Mouse (Mus musculus) hindbrain, postnatal 0 days (tissue): ENCODE measurements around the gene Pccb. TPM values are rescaled to one million over a fixed set of nuclear protein-coding genes. Genes with fewer than 3 reads are reported as not detected.

Experiments used
- ATAC-seq: fragments of 200-750 bp; cut with Nextera tagmentation; 2 replicates; pipeline ENCODE4 v1.8.0; 2017; ENCODE audit warnings: mild to moderate bottlenecking, moderate TSS enrichment, moderate library complexity
- DNase-seq: peaks from one replicate; pipeline ENCODE4 v3.0.0-alpha.2; 2015; ENCODE audit warnings: low spot score
- H3K27ac ChIP-seq: fragments of 300-500 bp; sonication (generic); 2 replicates; pipeline ENCODE4 v1.5.1; 2014; ENCODE audit warnings: mild to moderate bottlenecking
- H3K27me3 ChIP-seq: fragments of 300-500 bp; sonication (generic); 2 replicates; pipeline ENCODE4 v1.6.1; 2014; ENCODE audit warnings: low read length, mixed read lengths; ENCODE audit not compliant: insufficient read depth
- H3K36me3 ChIP-seq: fragments of 300-500 bp; sonication (generic); 2 replicates; pipeline ENCODE4 v1.6.1; 2014; ENCODE audit warnings: low read length, mixed read lengths; ENCODE audit not compliant: insufficient read depth
- H3K4me1 ChIP-seq: fragments of 300-500 bp; sonication (generic); 2 replicates; pipeline ENCODE4 v1.6.1; 2014; ENCODE audit warnings: antibody characterized with exemption, low read length, mixed read lengths; ENCODE audit not compliant: insufficient read depth
- H3K4me2 ChIP-seq: fragments of 300-500 bp; sonication (generic); 2 replicates; pipeline ENCODE4 v1.6.1; 2014; ENCODE audit warnings: low read depth, mild to moderate bottlenecking, low read length, moderate library complexity, mixed read lengths
- H3K4me3 ChIP-seq: fragments of 300-500 bp; sonication (generic); 2 replicates; pipeline ENCODE4 v1.5.1; 2014; ENCODE audit warnings: low read length
- H3K9ac ChIP-seq: fragments of 300-500 bp; sonication (generic); replicated peaks from 2 replicates; pipeline ENCODE4 v1.6.1; 2014; ENCODE audit warnings: mild to moderate bottlenecking, low read length, moderate library complexity, mixed read lengths
- H3K9me3 ChIP-seq: fragments of 300-500 bp; sonication (generic); 2 replicates; pipeline ENCODE4 v1.6.1; 2016; ENCODE audit warnings: low read length, mixed read lengths
- CTCF ChIP-seq: IDR thresholded peaks from 2 replicates; pipeline ENCODE4 v1.5.1; 2016; ENCODE audit warnings: antibody characterized with exemption, control low read depth, low read depth
- WGBS: fragments of 180-500 bp; shearing (Covaris S2); extraction: QIAGEN DNeasy Blood & Tissue Kit; methylation state at CpG from one replicate; pipeline ENCODE4 v1.1.7; 2014; 5-methylcytosine and 5-hydroxymethylcytosine counted together
- polyA plus RNA-seq: library from polyadenylated mRNA; unstranded; fragments of >200 nt; fragmentation: Nextera tagmentation; extraction: Ambion mirVana; gene quantifications from 2 replicates; pipeline ENCODE4 v1.2.1, GENCODE M21; 2015
- total RNA-seq: library from RNA; depleted of rRNA; stranded (reverse); fragments of >200 nt; gene quantifications from 2 replicates; pipeline ENCODE4 v1.2.3, GENCODE M21; 2014; rRNA removed

The Pccb gene
- total RNA-seq = 56.9 and 62.0 TPM in 2 replicates
- polyA plus RNA-seq = 33.1 and 33.2 TPM in 2 replicates

- Histone ChIP-seq H3K27ac (peak within 1 kb of the TSS; percentile 99), H3K36me3 (no peaks in the 10 kb centered on the region), H3K9ac (peak within 1 kb of the TSS; percentile 70), H3K4me3 (peak within 1 kb of the TSS; percentile 53), H3K4me1 (peaks cover 4% of the 10 kb centered on the region; the same call in 1 of the 2 replicates), H3K9me3 (no peaks in the 10 kb centered on the region), H3K27me3 (no peaks in the 10 kb centered on the region), H3K4me2 (peak within 1 kb of the TSS; percentile 62)
- peak; percentile 99 for DNase-seq
- WGBS = under 1% methylated on average over 61 of the region's 61 CpGs
- peak; percentile 34 for TF ChIP-seq CTCF
- ATAC-seq = peak; percentile 100
Observed at GRCm38 (mm10) chr9:101034448-101035098, at the start of gene Pccb. Pccb (minus strand) TSS chr9:101034898.

GRCm38 (mm10) chr9:101083728-101084127 lies 49.0 kb upstream of the Pccb start:
- no peak overlapping the region for H3K9ac ChIP-seq
- H3K27me3 ChIP-seq = no peaks in the 10 kb centered on the region
- TF ChIP-seq CTCF = no peak
- no peaks in the 10 kb centered on the region for H3K36me3 ChIP-seq
- H3K27ac ChIP-seq = no peak overlapping the region
- H3K4me1 ChIP-seq = peaks cover 8% of the 10 kb centered on the region
- no peak overlapping the region for H3K4me2 ChIP-seq
- H3K9me3 ChIP-seq = no peaks in the 10 kb centered on the region
- WGBS = 86% methylated on average over 3 of the region's 3 CpGs
- no peak overlapping the region for H3K4me3 ChIP-seq
- ATAC-seq (no peak), DNase-seq (no peak)

- 63% methylated on average over 3 of the region's 3 CpGs for WGBS
- peak; percentile 42; the same call in 1 of the 2 replicates for TF ChIP-seq CTCF
- 0 out of 2 replicates have a peak overlapping the region, but pooled peaks have one; percentile 97 for H3K4me2 ChIP-seq
- H3K27ac ChIP-seq = no peak overlapping the region
- H3K4me1 ChIP-seq = peaks cover 15% of the 10 kb centered on the region
- no peak overlapping the region for H3K9ac ChIP-seq
- H3K36me3 ChIP-seq = no peaks in the 10 kb centered on the region
- no peak overlapping the region for H3K4me3 ChIP-seq
- H3K9me3 ChIP-seq = no peaks in the 10 kb centered on the region
- no peaks in the 10 kb centered on the region for H3K27me3 ChIP-seq
- DNase-seq = no peak
- 0 out of 2 replicates have a peak, but pooled peaks have one; percentile 33 for ATAC-seq
Observed at GRCm38 (mm10) chr9:101080046-101080685, 45.5 kb upstream of the Pccb start.

- Histone ChIP-seq H3K9me3 (no peaks in the 10 kb centered on the region), H3K27me3 (no peaks in the 10 kb centered on the region), H3K36me3 (no peaks in the 10 kb centered on the region), H3K4me1 (peaks cover 15% of the 10 kb centered on the region), H3K4me2 (peak overlapping the region; percentile 97), H3K4me3 (peak overlapping the region; percentile 27), H3K27ac (no peak overlapping the region), H3K9ac (no peak overlapping the region)
- ATAC-seq (no peak), DNase-seq (peak; percentile 15)
- WGBS = 44% methylated on average over 4 of the region's 4 CpGs
- no peak for TF ChIP-seq CTCF
Observed at GRCm38 (mm10) chr9:101078579-101078978, 43.9 kb upstream of the Pccb start.

GRCm38 (mm10) chr9:101077486-101077885 lies 42.8 kb upstream of the Pccb start:
- Histone ChIP-seq H3K4me2 (peak overlapping the region; percentile 97), H3K4me3 (peak overlapping the region; percentile 97), H3K4me1 (peaks cover 15% of the 10 kb centered on the region), H3K27ac (no peak overlapping the region), H3K9ac (peak overlapping the region; percentile 98; the same call in 1 of the 2 replicates), H3K27me3 (no peaks in the 10 kb centered on the region), H3K9me3 (no peaks in the 10 kb centered on the region), H3K36me3 (no peaks in the 10 kb centered on the region)
- ATAC-seq (no peak), DNase-seq (no peak)
- TF ChIP-seq CTCF = no peak

- peak overlapping the region; percentile 97 for H3K4me2 ChIP-seq
- no peaks in the 10 kb centered on the region for H3K27me3 ChIP-seq
- ATAC-seq (no peak), DNase-seq (no peak)
- 1% methylated on average over 18 of the region's 18 CpGs for WGBS
- no peaks in the 10 kb centered on the region for H3K9me3 ChIP-seq
- no peak overlapping the region for H3K27ac ChIP-seq
- H3K4me1 ChIP-seq = peaks cover 15% of the 10 kb centered on the region
- TF ChIP-seq CTCF = no peak
- peak overlapping the region; percentile 98 for H3K9ac ChIP-seq
- peak overlapping the region; percentile 97 for H3K4me3 ChIP-seq
- H3K36me3 ChIP-seq = no peaks in the 10 kb centered on the region
Observed at GRCm38 (mm10) chr9:101076095-101076875, 41.6 kb upstream of the Pccb start.
